Mouse (Mus musculus): ENCODE data around the gene Cdkal1.

DNA sequence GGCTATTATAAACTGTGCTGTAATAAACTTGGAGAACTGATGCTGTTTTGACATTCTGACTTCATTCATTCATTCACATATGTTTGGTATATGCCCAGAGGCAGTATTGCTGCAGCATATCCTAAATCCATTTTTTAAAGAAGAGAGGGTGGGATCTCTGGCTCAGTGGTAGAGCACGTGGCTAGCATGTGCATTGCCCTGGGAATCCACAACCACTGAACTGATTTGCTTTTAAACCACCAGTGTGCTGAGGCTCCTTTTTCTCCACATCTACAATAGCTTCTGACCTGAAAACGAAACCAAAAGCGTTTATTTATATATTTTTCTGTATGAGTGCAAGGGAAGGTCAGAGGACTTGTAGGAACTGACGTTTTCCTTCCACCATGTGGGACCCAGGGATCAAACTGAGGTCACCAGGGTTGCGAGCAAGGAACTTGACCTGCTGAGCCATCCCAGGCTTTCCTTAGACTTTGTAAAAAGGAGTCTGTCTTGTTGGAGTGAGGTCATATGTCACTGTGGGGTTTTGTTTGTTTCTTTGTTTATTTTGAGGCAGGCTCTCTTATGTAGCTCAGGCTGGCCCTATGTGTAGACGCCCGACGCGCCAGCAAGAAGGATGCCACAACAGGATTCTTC lies 562.8 kb downstream of the Cdkal1 start:
- TF ChIP-seq CTCF (IDR thresholded peaks at IDR 0.05; ENCODE audit: borderline replicate concordance, extremely low read depth, insufficient read depth, insufficient read length) (no peak), POLR2A (IDR thresholded peaks at IDR 0.05; ENCODE audit: borderline replicate concordance, extremely low read depth, insufficient read depth, insufficient read length, poor library complexity, severe bottlenecking) (no peak)

Measured in brain, embryonic 14.5 days (tissue).